13 mouse cellular contexts compared by ENCODE assay signal in genomic region chr9:99661606-99662166, GRCm38 (mm10). TPM values are rescaled to one million over a fixed set of nuclear protein-coding genes. Genes with fewer than 3 reads are reported as not detected.
DNase-seq lines count a peak whose midpoint lies in the region; ATAC-seq lines count a peak whose summit lies in the region.
"Had no signal": no experiment of that assay in that cellular context is flagged by ENCODE, and none has a peak within 500 bp of the region (broad histone marks: within the 10 kb centered on the region; RNA-seq: fewer than 3 reads in every experiment).

No protein-coding gene starts in this region.

- no peaks in the 10 kb centered on the region for H3K9me3 ChIP-seq in embryonic facial prominence, embryonic 13.5 days
- H3K9me3 ChIP-seq in embryonic facial prominence, embryonic 10.5 days, result no peaks in the 10 kb centered on the region
- no peaks in the 10 kb centered on the region for H3K9me3 ChIP-seq in kidney, embryonic 16.5 days (ENCODE audit: low read length)

- 80% methylated on average over 16 of the region's 16 CpGs for WGBS in embryonic facial prominence, embryonic 13.5 days
- 79% methylated on average over 16 of the region's 16 CpGs for WGBS in embryonic facial prominence, embryonic 10.5 days
- WGBS in kidney, embryonic 16.5 days, result 58% methylated on average over 16 of the region's 16 CpGs

- no peaks in the 10 kb centered on the region for H3K4me1 ChIP-seq in embryonic facial prominence, embryonic 13.5 days
- H3K4me1 ChIP-seq in embryonic facial prominence, embryonic 10.5 days, result no peaks in the 10 kb centered on the region
- H3K4me1 ChIP-seq in kidney, embryonic 16.5 days (ENCODE audit: insufficient read depth, low read length), result peaks cover 3% of the 10 kb centered on the region

- no peaks in the 10 kb centered on the region for H3K27me3 ChIP-seq in embryonic facial prominence, embryonic 13.5 days
- H3K27me3 ChIP-seq in embryonic facial prominence, embryonic 10.5 days (replicated peaks; ENCODE audit: low read depth, poor library complexity, severe bottlenecking), result no peaks in the 10 kb centered on the region
- H3K27me3 ChIP-seq in kidney, embryonic 16.5 days (ENCODE audit: insufficient read depth, low read length), result no peaks in the 10 kb centered on the region

- ATAC-seq in embryonic facial prominence, embryonic 13.5 days (ENCODE audit: insufficient number of reproducible peaks, insufficient read depth, low FRiP score, low TSS enrichment, low read depth), result no peak
- no peak for ATAC-seq in kidney, embryonic 16.5 days (ENCODE audit: low FRiP score, low TSS enrichment)
- no peak for ATAC-seq in megakaryocyte, adult 5-6 weeks (ENCODE audit: poor library complexity, severe bottlenecking)

- no peak overlapping the region for H3K4me2 ChIP-seq in embryonic facial prominence, embryonic 13.5 days
- no peak overlapping the region for H3K4me2 ChIP-seq in kidney, embryonic 16.5 days (replicated peaks; ENCODE audit: low read depth, low read length)

- peaks cover 81% of the 10 kb centered on the region for H3K36me3 ChIP-seq in embryonic facial prominence, embryonic 13.5 days
- peaks cover 93% of the 10 kb centered on the region for H3K36me3 ChIP-seq in embryonic facial prominence, embryonic 10.5 days (replicated peaks)
- H3K36me3 ChIP-seq in kidney, embryonic 16.5 days (ENCODE audit: insufficient read depth, low read length), result peaks cover 36% of the 10 kb centered on the region

- peak overlapping the region; percentile 28; the same call in 1 of the 2 replicates for H3K27ac ChIP-seq in embryonic facial prominence, embryonic 13.5 days
- H3K27ac ChIP-seq in embryonic facial prominence, embryonic 10.5 days (replicated peaks), result no peak overlapping the region
- H3K27ac ChIP-seq in kidney, embryonic 16.5 days (ENCODE audit: low read length), result no peak overlapping the region

- no peak overlapping the region for H3K4me3 ChIP-seq in embryonic facial prominence, embryonic 13.5 days
- H3K4me3 ChIP-seq in embryonic facial prominence, embryonic 10.5 days, result no peak overlapping the region
- H3K4me3 ChIP-seq in kidney, embryonic 16.5 days (ENCODE audit: low read length), result no peak overlapping the region

- no peak overlapping the region for H3K9ac ChIP-seq in embryonic facial prominence, embryonic 13.5 days
- no peak overlapping the region for H3K9ac ChIP-seq in kidney, embryonic 16.5 days (replicated peaks; ENCODE audit: low read length)

- DNase-seq in embryonic facial prominence, embryonic 10.5 days (ENCODE audit: low spot score), result no peak
- peak; percentile 47 for DNase-seq in kidney, adult 18-20 months
- peak; percentile 20 for DNase-seq in ES-CJ7 (ENCODE audit: low read depth, low spot score)
- DNase-seq in kidney, postnatal 10 days, result peak; percentile 16
- DNase-seq in right cerebral cortex, adult 2 months (ENCODE audit: low spot score in 2 of 2), result no peak

RNA-seq across cellular contexts. Expression of gene Dzip1l, which starts 32.4 kb away (rescaled TPM):
- polyA plus RNA-seq in embryonic facial prominence, embryonic 13.5 days (2015; fragmentation: Nextera tagmentation; extraction: Ambion mirVana), result 26.4 and 31.7 TPM in 2 replicates
- 25.9 and 27.8 TPM in 2 replicates for polyA plus RNA-seq in embryonic facial prominence, embryonic 10.5 days (2016; fragmentation: Nextera tagmentation; extraction: Ambion mirVana)
- 27.4 and 27.6 TPM in 2 replicates for polyA plus RNA-seq in kidney, embryonic 16.5 days (2015; fragmentation: Nextera tagmentation; extraction: Ambion mirVana)
- total RNA-seq in megakaryocyte, adult 5-6 weeks (2015), result not detected in 2 replicates
- total RNA-seq in megakaryocyte, adult 5-6 weeks (2017), result not detected in 2 replicates

RNA-seq across cellular contexts. Expression of gene A4gnt, which starts 49.4 kb away (rescaled TPM):
- not detected in 2 replicates for polyA plus RNA-seq in embryonic facial prominence, embryonic 13.5 days (2015; fragmentation: Nextera tagmentation; extraction: Ambion mirVana)
- polyA plus RNA-seq in embryonic facial prominence, embryonic 10.5 days (2016; fragmentation: Nextera tagmentation; extraction: Ambion mirVana), result not detected in 2 replicates
- 0.68 and 0.94 TPM in 2 replicates for polyA plus RNA-seq in kidney, embryonic 16.5 days (2015; fragmentation: Nextera tagmentation; extraction: Ambion mirVana)
- total RNA-seq in megakaryocyte, adult 5-6 weeks (2015), result not detected in 2 replicates
- total RNA-seq in megakaryocyte, adult 5-6 weeks (2017), result not detected in 2 replicates
- total RNA-seq: gastrocnemius, postnatal 36 days had no signal
- polyA plus RNA-seq: hindbrain, embryonic 11.5 days; limb, embryonic 14.5 days had no signal

RNA-seq across cellular contexts. Expression of gene Cldn18, which starts 55.4 kb away (rescaled TPM):
- 0.15 TPM in 1 of 2 replicates, not detected in the other for polyA plus RNA-seq in embryonic facial prominence, embryonic 13.5 days (2015; fragmentation: Nextera tagmentation; extraction: Ambion mirVana)
- not detected in 2 replicates for polyA plus RNA-seq in embryonic facial prominence, embryonic 10.5 days (2016; fragmentation: Nextera tagmentation; extraction: Ambion mirVana)
- polyA plus RNA-seq in kidney, embryonic 16.5 days (2015; fragmentation: Nextera tagmentation; extraction: Ambion mirVana), result 6.1 TPM in 1 of 2 replicates, not detected in the other
- total RNA-seq in megakaryocyte, adult 5-6 weeks (2015), result not detected in 2 replicates
- not detected in 2 replicates for total RNA-seq in megakaryocyte, adult 5-6 weeks (2017)
- total RNA-seq: gastrocnemius, postnatal 36 days; left cerebral cortex, adult 18-20 months had no signal
- polyA plus RNA-seq: cortical plate, adult 2 months; hindbrain, embryonic 11.5 days; limb, embryonic 14.5 days had no signal

Comparison
In these comparisons a context has a peak if more than half of its experiments do, and no peak if none do; other contexts are left out.
1. DNase-seq: peak in kidney, adult 18-20 months (single experiment), ES-CJ7 (single experiment) and kidney, postnatal 10 days (single experiment); none in embryonic facial prominence, embryonic 10.5 days (single experiment) and right cerebral cortex, adult 2 months (0 of 2).